Mouse (Mus musculus) CH12.LX (cell line): ENCODE measurements around the gene Wipi2. TPM values are rescaled to one million over a fixed set of nuclear protein-coding genes. Genes with fewer than 3 reads are reported as not detected.

ENCODE experiments used
- DNase-seq: peaks from one replicate; pipeline ENCODE4 v3.0.0-alpha.2; 2013; ENCODE audit errors: extremely low read depth
- H3K27ac ChIP-seq: 2 replicates; pipeline ENCODE4 v1.5.1; 2012; ENCODE audit warnings: low read depth, mild to moderate bottlenecking, control low read depth, moderate library complexity; ENCODE audit not compliant: insufficient read depth
- H3K27me3 ChIP-seq: replicated peaks from 2 replicates; pipeline ENCODE3; 2012; ENCODE audit warnings: inconsistent platforms
- H3K36me3 ChIP-seq, 2 experiments: replicated peaks in 1 of 2; 2 replicates each; pipeline versions ENCODE3 to v1.6.1; 2012; ENCODE audit warnings: inconsistent platforms in 1 of 2, low read length in 1 of 2, mild to moderate bottlenecking in 1 of 2, mixed read lengths in 1 of 2, moderate library complexity in 1 of 2; ENCODE audit not compliant: control insufficient read depth in 1 of 2, insufficient read depth in 1 of 2
- H3K4me1 ChIP-seq, 2 experiments: 2 replicates each; pipeline ENCODE4 v1.6.1; 2012; ENCODE audit warnings: inconsistent platforms in 1 of 2, moderate library complexity in 1 of 2; ENCODE audit not compliant: insufficient read depth in 2 of 2, control insufficient read depth in 1 of 2
- H3K4me2 ChIP-seq: 2 replicates; pipeline ENCODE4 v1.6.1; 2012; ENCODE audit warnings: low read depth, mild to moderate bottlenecking, control low read depth; ENCODE audit not compliant: poor library complexity, insufficient read depth, severe bottlenecking
- H3K4me3 ChIP-seq, 3 experiments: fragments of 150-350 bp in 1 of 3; sonication (generic) in 1 of 3; replicated peaks in 1 of 3; 2 replicates each; pipeline versions ENCODE3 to v1.5.1; 2011 to 2012; ENCODE audit warnings: low read depth in 2 of 3, low read length in 2 of 3, mild to moderate bottlenecking in 2 of 3, moderate library complexity in 2 of 3, control low read depth in 1 of 3, improper control_type of control experiment in 1 of 3, inconsistent platforms in 1 of 3, mixed read lengths in 1 of 3; ENCODE audit not compliant: poor library complexity in 1 of 3
- H3K79me2 ChIP-seq: replicated peaks from 2 replicates; pipeline ENCODE4 v1.6.1; 2012; ENCODE audit warnings: mild to moderate bottlenecking, moderate library complexity; ENCODE audit not compliant: control insufficient read depth, poor library complexity, insufficient read depth, severe bottlenecking; ENCODE audit errors: extremely low read depth
- H3K9ac ChIP-seq: 2 replicates; pipeline ENCODE4 v1.6.1; 2012; ENCODE audit warnings: low read depth, mild to moderate bottlenecking, control low read depth, moderate library complexity; ENCODE audit not compliant: insufficient read depth
- H3K9me3 ChIP-seq: replicated peaks from 2 replicates; pipeline ENCODE3; 2012; ENCODE audit warnings: low read length, inconsistent platforms, mixed read lengths
- E2F4 ChIP-seq: IDR thresholded peaks from 2 replicates; pipeline ENCODE4 v1.6.1; 2011; ENCODE audit warnings: low read depth, low read length, improper control_type of control experiment; ENCODE audit not compliant: insufficient replicate concordance
- EP300 ChIP-seq: IDR thresholded peaks from 2 replicates; pipeline ENCODE4 v1.6.1; 2011; ENCODE audit warnings: low read length, improper control_type of control experiment
- GABPA ChIP-seq: IDR thresholded peaks from 2 replicates; pipeline ENCODE4 v1.6.1; 2012; ENCODE audit warnings: low read depth, low read length, improper control_type of control experiment, inconsistent platforms; ENCODE audit not compliant: insufficient replicate concordance
- JUN ChIP-seq: IDR thresholded peaks from 2 replicates; pipeline ENCODE4 v1.6.1; 2011; ENCODE audit warnings: low read depth, mild to moderate bottlenecking, low read length, improper control_type of control experiment, moderate library complexity; ENCODE audit not compliant: insufficient read depth
- KAT2A ChIP-seq: IDR thresholded peaks from 2 replicates; pipeline ENCODE4 v1.6.1; 2012; ENCODE audit warnings: low read length, improper control_type of control experiment, inconsistent platforms; ENCODE audit not compliant: insufficient replicate concordance
- MAFK ChIP-seq: IDR thresholded peaks from 2 replicates; pipeline ENCODE4 v1.6.1; 2011; ENCODE audit warnings: low read length, improper control_type of control experiment; ENCODE audit not compliant: insufficient replicate concordance
- MAX ChIP-seq: IDR thresholded peaks from 2 replicates; pipeline ENCODE4 v1.6.1; 2011; ENCODE audit warnings: low read length, improper control_type of control experiment
- MAZ ChIP-seq: IDR thresholded peaks from 2 replicates; pipeline ENCODE4 v1.6.1; 2012; ENCODE audit warnings: low read depth, mild to moderate bottlenecking, inconsistent platforms, low read length, improper control_type of control experiment, moderate library complexity
- MXI1 ChIP-seq: IDR thresholded peaks from 2 replicates; pipeline ENCODE4 v1.6.1; 2011; ENCODE audit warnings: mild to moderate bottlenecking, low read depth, low read length, improper control_type of control experiment
- NELFE ChIP-seq: IDR thresholded peaks from 2 replicates; pipeline ENCODE4 v1.6.1; 2011; ENCODE audit warnings: low read depth, low read length, improper control_type of control experiment
- RAD21 ChIP-seq: IDR thresholded peaks from 2 replicates; pipeline ENCODE4 v1.6.1; 2011; ENCODE audit warnings: low read depth, mild to moderate bottlenecking, low read length, improper control_type of control experiment, moderate library complexity
- TCF12 ChIP-seq: IDR thresholded peaks from 2 replicates; pipeline ENCODE4 v1.6.1; 2014; ENCODE audit warnings: low read depth, mild to moderate bottlenecking, inconsistent platforms, low read length, improper control_type of control experiment
- UBTF ChIP-seq: IDR thresholded peaks from 2 replicates; pipeline ENCODE4 v1.6.1; 2012; ENCODE audit warnings: low read depth, mild to moderate bottlenecking, inconsistent platforms, low read length, improper control_type of control experiment, moderate library complexity
- USF2 ChIP-seq: conservative IDR thresholded peaks from 2 replicates; pipeline ENCODE4 v1.6.1; 2011; ENCODE audit warnings: low read depth, low read length, improper control_type of control experiment
- ZKSCAN1 ChIP-seq: IDR thresholded peaks from 2 replicates; pipeline ENCODE4 v1.6.1; 2012; ENCODE audit warnings: low read depth, inconsistent platforms, low read length, improper control_type of control experiment, borderline replicate concordance
- ZMIZ1 ChIP-seq: IDR thresholded peaks from 2 replicates; pipeline ENCODE4 v1.6.1; 2012; ENCODE audit warnings: low read depth, mild to moderate bottlenecking, inconsistent platforms, low read length, improper control_type of control experiment
- dilution Hi-C: fragments of 300-500 bp; cut with MboI; formaldehyde crosslinking; loops from 2 replicates; pipeline ENCODE4 v1.14.3; 2020; ENCODE audit warnings: low sequenced_read_pairs; ENCODE audit not compliant: extremely low pct_unique_long_range_greater_than_20kb, extremely low pct_ligation_motif_present
- in situ Hi-C: fragments of 300-500 bp; cut with MboI; formaldehyde crosslinking; loops from 3 replicates; pipeline ENCODE4 v1.14.3; 2019; ENCODE audit warnings: low sequenced_read_pairs, low pct_ligation_motif_present, low pct_unique_long_range_greater_than_20kb, mixed read lengths
- polyA plus RNA-seq: library from polyadenylated mRNA; unstranded; fragments of >175 nt; gene quantifications from 2 replicates; pipeline ENCODE4 v1.2.1, GENCODE M21; 2012; ENCODE audit warnings: low read depth; ENCODE audit not compliant: insufficient read length
- total RNA-seq, 2 experiments: library from RNA; depleted of rRNA; stranded (reverse); fragments of 300-350 nt in 1 of 2; fragments of >200 nt in 1 of 2; gene quantifications; 2 replicates each; pipeline ENCODE4 v1.2.3; 2012 to 2014

Gene Wipi2
- total and polyA plus RNA-seq, 3 experiments = 38.0 to 47.4 (median 43.4) TPM

GRCm38 (mm10) chr5:142650390-142650789 is 22.9 kb downstream of the Wipi2 start:
- dilution Hi-C loops = no loop called here
- TF ChIP-seq ZKSCAN1 = no peak
- no peak for TF ChIP-seq ZMIZ1
- no peak for TF ChIP-seq MAFK
- no peak for TF ChIP-seq MXI1
- TF ChIP-seq TCF12 = no peak
- no peak for TF ChIP-seq UBTF
- no peak for TF ChIP-seq USF2
- no peak for TF ChIP-seq GABPA
- no peak for TF ChIP-seq MAX
- TF ChIP-seq RAD21 = no peak
- no peak for TF ChIP-seq KAT2A
- no peak for TF ChIP-seq MAZ
- no peak overlapping the region for H3K9ac ChIP-seq
- no peak overlapping the region for H3K4me2 ChIP-seq
- H3K79me2 ChIP-seq = peaks cover 2% of the 10 kb centered on the region; the same call in 1 of the 2 replicates
- in situ Hi-C loops = no loop called here
- peaks cover 17 to 75% of the 10 kb centered on the region in 2 experiments for H3K36me3 ChIP-seq
- H3K27ac ChIP-seq = no peak overlapping the region
- DNase-seq = no peak
- no peak overlapping the region for H3K4me3 ChIP-seq
- H3K4me1 ChIP-seq = 0 out of 4 replicates have a peak, but pooled peaks cover 0 to 8% of the 10 kb centered on the region in 2 experiments
- no peaks in the 10 kb centered on the region for H3K9me3 ChIP-seq
- H3K27me3 ChIP-seq = no peaks in the 10 kb centered on the region

DNA sequence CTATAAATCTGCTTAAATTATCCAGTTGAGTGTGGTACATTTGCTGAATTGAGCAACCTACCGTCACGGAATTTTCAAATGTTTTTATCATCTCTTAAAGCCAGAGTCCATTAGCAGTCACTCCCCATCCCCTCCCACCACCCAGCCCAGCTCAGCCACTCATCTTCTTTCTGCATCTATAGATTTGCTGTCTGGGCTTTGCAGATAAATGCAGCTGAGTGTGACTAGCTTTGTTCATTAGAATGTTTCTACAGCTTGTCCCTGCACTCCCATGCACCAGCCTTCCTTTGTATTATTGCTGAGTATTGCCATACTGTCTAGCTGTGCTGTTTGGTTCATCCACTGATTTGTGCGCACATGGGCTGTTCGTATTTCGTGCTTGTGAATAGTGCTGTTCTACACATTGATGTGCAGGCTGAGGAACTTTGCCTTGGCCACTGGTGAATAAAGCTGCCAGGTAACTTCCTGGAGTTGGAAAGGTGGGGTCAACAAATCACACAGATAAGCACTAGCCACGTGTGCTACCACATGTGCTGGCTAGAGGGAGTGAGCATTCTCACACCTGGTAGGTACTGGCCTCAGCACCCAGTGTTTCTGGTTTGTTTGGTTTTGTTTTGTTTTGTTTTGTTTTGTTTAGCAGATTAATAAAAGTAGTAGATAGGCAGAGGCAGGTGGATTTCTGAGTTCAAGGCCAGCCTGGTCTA is 23.4 kb downstream of the Wipi2 start:
- DNase-seq = no peak
- dilution Hi-C loops (no loop called here), in situ Hi-C loops (no loop called here)
- Histone ChIP-seq H3K4me1 (0 out of 4 replicates have a peak, but pooled peaks cover 0 to 8% of the 10 kb centered on the region in 2 experiments), H3K4me2 (no peak overlapping the region), H3K36me3 (peaks cover 23 to 80% of the 10 kb centered on the region in 2 experiments), H3K27me3 (no peaks in the 10 kb centered on the region), H3K4me3 (no peak overlapping the region), H3K27ac (no peak overlapping the region), H3K9me3 (no peaks in the 10 kb centered on the region), H3K9ac (no peak overlapping the region), H3K79me2 (peaks cover 2% of the 10 kb centered on the region; the same call in 1 of the 2 replicates)
- no peak for TF ChIP-seq ZMIZ1
- no peak for TF ChIP-seq E2F4
- no peak for TF ChIP-seq EP300
- no peak for TF ChIP-seq JUN
- no peak for TF ChIP-seq NELFE
- TF ChIP-seq RAD21 = no peak
